Mouse (Mus musculus) myocyte (in vitro differentiated cells): ENCODE data around the gene Zfp36. TPM values are rescaled to one million over a fixed set of nuclear protein-coding genes. Genes with fewer than 3 reads are reported as not detected.
"Not testable (repeated sequence)": the region's sequence is repeated elsewhere in the genome, so short reads cannot be mapped to it uniquely, and the experiment has no call there.

Experiments
- H3K27me3 ChIP-seq: one replicate; pipeline ENCODE4 v1.6.1; 2011; ENCODE audit not compliant: control insufficient read depth, insufficient read depth, insufficient read length
- H3K36me3 ChIP-seq: one replicate; pipeline ENCODE4 v1.6.1; 2011; ENCODE audit not compliant: control insufficient read depth, insufficient read depth
- H3K4me2 ChIP-seq: one replicate; pipeline ENCODE4 v1.6.1; 2011; ENCODE audit warnings: low read depth, control low read depth
- H3K4me3 ChIP-seq: one replicate; pipeline ENCODE4 v1.5.1; 2011; ENCODE audit warnings: mild to moderate bottlenecking, control low read depth, moderate library complexity
- H3K79me2 ChIP-seq: one replicate; pipeline ENCODE4 v1.6.1; 2011; ENCODE audit not compliant: control insufficient read depth, insufficient read depth
- H3ac ChIP-seq: one replicate; pipeline ENCODE4 v1.6.1; 2011; ENCODE audit not compliant: control insufficient read depth, insufficient read length
- CEBPB ChIP-seq: IDR thresholded peaks from 2 replicates; pipeline ENCODE4 v1.6.1; 2011; ENCODE audit warnings: mild to moderate bottlenecking, moderate library complexity; ENCODE audit not compliant: poor library complexity, insufficient read depth, severe bottlenecking
- E2F4 ChIP-seq: IDR thresholded peaks from one replicate; pipeline ENCODE4 v1.6.1; 2011; ENCODE audit warnings: mild to moderate bottlenecking, control low read depth, moderate library complexity; ENCODE audit not compliant: insufficient read depth
- MAX ChIP-seq: IDR thresholded peaks from one replicate; pipeline ENCODE4 v1.6.1; 2011; ENCODE audit warnings: low read depth, mild to moderate bottlenecking, control low read depth
- MYOD1 ChIP-seq, 3 experiments: IDR thresholded peaks; one replicate each; pipeline ENCODE4 v1.6.1; 2011; ENCODE audit warnings: control low read depth in 2 of 3, low read depth in 2 of 3, mild to moderate bottlenecking in 2 of 3, moderate library complexity in 1 of 3; ENCODE audit not compliant: insufficient read length in 2 of 3, control insufficient read depth in 1 of 3
- MYOG ChIP-seq, 3 experiments: IDR thresholded peaks; one replicate each; pipeline ENCODE4 v1.6.1; 2011; ENCODE audit warnings: control low read depth in 2 of 3, low read depth in 2 of 3, mild to moderate bottlenecking in 2 of 3; ENCODE audit not compliant: insufficient read length in 2 of 3, control insufficient read depth in 1 of 3, insufficient read depth in 1 of 3
- POLR2A ChIP-seq: IDR thresholded peaks from one replicate; pipeline ENCODE4 v1.6.1; 2011; ENCODE audit warnings: low read depth, mild to moderate bottlenecking, control low read depth, moderate library complexity; ENCODE audit not compliant: insufficient read length
- POLR2AphosphoS2 ChIP-seq: IDR thresholded peaks from one replicate; pipeline ENCODE4 v1.6.1; 2011; ENCODE audit warnings: low read depth, control low read depth; ENCODE audit not compliant: insufficient read length
- REST ChIP-seq: IDR thresholded peaks from one replicate; pipeline ENCODE4 v1.6.1; 2011; ENCODE audit warnings: mild to moderate bottlenecking, control low read depth, moderate library complexity; ENCODE audit not compliant: insufficient read depth, insufficient read length
- SRF ChIP-seq: IDR thresholded peaks from one replicate; pipeline ENCODE4 v1.6.1; 2011; ENCODE audit warnings: low read depth; ENCODE audit not compliant: control insufficient read depth, insufficient read length
- TCF12 ChIP-seq: IDR thresholded peaks from one replicate; pipeline ENCODE4 v1.6.1; 2011; ENCODE audit warnings: mild to moderate bottlenecking, control low read depth; ENCODE audit not compliant: poor library complexity, insufficient read depth, severe bottlenecking
- TCF3 ChIP-seq: IDR thresholded peaks from one replicate; pipeline ENCODE4 v1.6.1; 2011; ENCODE audit warnings: low read depth, control low read depth; ENCODE audit not compliant: insufficient read length
- USF1 ChIP-seq: IDR thresholded peaks from one replicate; pipeline ENCODE4 v1.6.1; 2011; ENCODE audit warnings: low read depth, mild to moderate bottlenecking, control low read depth, moderate library complexity
- polyA plus RNA-seq: library from polyadenylated mRNA; unstranded; fragments of >200 nt; fragmentation: generic; extraction: Trizol; gene quantifications from one replicate; pipeline ENCODE4 v1.2.1, GENCODE M21; 2012; ENCODE audit warnings: missing spikeins

The Zfp36 gene
- polyA plus RNA-seq, 1 experiment, result 7.5 TPM

GRCm38 (mm10) chr7:28392429-28393271 is 12.6 kb upstream of the Zfp36 start, which contains the start of the genes Med29 and Paf1:
Gene Med29, minus strand, starts transcription at chr7:28392708.
Gene Paf1, plus strand, starts transcription at chr7:28392951.
- H3K27me3 ChIP-seq, result no peaks in the 10 kb centered on the region
- H3K36me3 ChIP-seq, result peaks cover 12% of the 10 kb centered on the region
- H3K4me2 ChIP-seq, result peak within 1 kb of the TSS; percentile 89
- H3ac ChIP-seq, result peak within 1 kb of the TSS; percentile 45
- H3K79me2 ChIP-seq, result peaks cover 21% of the 10 kb centered on the region
- H3K4me3 ChIP-seq, result peak within 1 kb of the TSS; percentile 45
- peak; percentile 94 for TF ChIP-seq POLR2A
- peak; percentile 48 for TF ChIP-seq E2F4
- TF ChIP-seq POLR2AphosphoS2, result peak; percentile 94
- TF ChIP-seq TCF3, result no peak

DNA sequence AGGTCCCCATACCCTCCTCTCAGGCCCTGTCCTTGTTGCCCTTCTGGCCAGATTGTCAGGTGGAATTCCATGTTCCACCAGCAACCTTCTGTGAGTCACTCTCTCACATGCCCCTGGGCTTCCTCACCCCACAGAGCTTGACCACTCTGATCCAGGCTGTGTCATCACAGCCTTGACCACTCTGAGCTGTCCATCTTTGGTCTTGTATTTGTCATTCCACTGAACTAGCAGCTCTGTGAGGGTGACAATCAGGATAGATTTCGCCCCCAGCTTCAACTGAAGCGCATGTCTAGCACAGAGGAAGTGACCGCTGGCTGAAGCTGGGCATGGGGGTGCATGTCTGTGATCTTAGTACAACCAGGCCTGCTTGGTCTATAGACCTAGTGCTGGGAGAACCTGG is 10.3 kb upstream of the Zfp36 start:
- no peak overlapping the region for H3ac ChIP-seq
- no peak for TF ChIP-seq REST
- TF ChIP-seq SRF, result no peak
- TF ChIP-seq POLR2A, result no peak
- no peak for TF ChIP-seq TCF3
- no peak for TF ChIP-seq CEBPB
- no peak for TF ChIP-seq MYOG (IDR thresholded peaks at IDR 0.05; ENCODE audit: control insufficient read depth in 1 of 3, insufficient read depth in 1 of 3, insufficient read length in 2 of 3, low read depth in 2 of 3)
- TF ChIP-seq TCF12, result no peak
- TF ChIP-seq E2F4, result no peak
- TF ChIP-seq MYOD1 (IDR thresholded peaks at IDR 0.05; ENCODE audit: control insufficient read depth in 1 of 3, insufficient read length in 2 of 3, low read depth in 2 of 3), result no peak
- TF ChIP-seq MAX, result no peak
- no peak for TF ChIP-seq USF1
- no peak for TF ChIP-seq POLR2AphosphoS2
- peaks cover 21% of the 10 kb centered on the region for H3K79me2 ChIP-seq
- peaks cover 3% of the 10 kb centered on the region for H3K36me3 ChIP-seq
- no peak overlapping the region for H3K4me2 ChIP-seq
- H3K27me3 ChIP-seq, result no peaks in the 10 kb centered on the region
- H3K4me3 ChIP-seq, result no peak overlapping the region

DNA sequence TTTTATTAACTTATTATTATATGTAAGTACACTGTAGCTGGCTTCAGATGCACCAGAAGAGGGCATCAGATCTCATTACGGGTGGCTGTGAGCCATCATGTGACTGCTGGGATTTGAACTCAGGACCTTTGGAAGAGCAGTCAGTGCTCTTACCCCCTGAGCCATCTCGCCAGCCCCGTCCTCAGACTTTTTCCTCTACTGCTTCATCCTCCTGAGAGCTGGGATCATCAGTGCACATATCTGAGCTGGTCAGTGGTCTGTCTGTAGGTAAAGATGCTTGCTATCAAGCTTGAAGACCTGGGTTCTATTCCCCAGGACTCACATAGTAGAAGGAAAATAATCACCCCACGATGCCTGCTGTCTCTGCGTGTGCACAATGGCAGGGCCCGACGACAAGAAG is 7.3 kb upstream of the Zfp36 start:
- not testable (repeated sequence) for H3K27me3 ChIP-seq, H3K4me2 ChIP-seq, H3K4me3 ChIP-seq, H3K36me3 ChIP-seq, H3ac ChIP-seq
- H3K79me2 ChIP-seq, result peaks cover 14% of the 10 kb centered on the region

DNA sequence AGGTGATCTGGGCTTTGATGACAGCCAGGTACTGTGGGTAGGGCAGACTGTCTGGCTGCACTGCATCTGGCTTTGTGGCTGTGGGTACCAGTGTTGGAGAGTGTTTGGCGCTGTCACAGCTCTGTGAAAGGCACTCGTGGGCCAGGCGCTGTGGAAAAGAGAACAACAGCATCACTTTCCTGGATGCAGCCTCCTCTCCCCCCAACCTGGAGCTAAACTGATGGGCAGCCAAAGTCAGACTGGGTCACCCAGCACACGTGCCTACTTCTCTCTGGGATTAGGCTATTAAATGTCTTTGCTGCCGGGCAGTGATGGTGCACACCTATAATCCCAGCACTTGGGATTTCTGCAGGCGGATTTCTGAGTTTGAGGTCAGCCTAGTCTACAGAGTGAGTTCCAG is 6.8 kb upstream of the Zfp36 start:
- H3K4me2 ChIP-seq, H3K27me3 ChIP-seq, H3K36me3 ChIP-seq, H3ac ChIP-seq, H3K4me3 ChIP-seq: not testable (repeated sequence)
- H3K79me2 ChIP-seq, result peaks cover 10% of the 10 kb centered on the region

- no peaks in the 10 kb centered on the region for H3K27me3 ChIP-seq
- no peak overlapping the region for H3ac ChIP-seq
- peak; percentile 26 for TF ChIP-seq POLR2AphosphoS2
- TF ChIP-seq MYOG (IDR thresholded peaks at IDR 0.05; ENCODE audit: control insufficient read depth in 1 of 3, insufficient read depth in 1 of 3, insufficient read length in 2 of 3, low read depth in 2 of 3), result peak in 2 of 3 experiments; percentile 24 to 56
- TF ChIP-seq MYOD1 (IDR thresholded peaks at IDR 0.05; ENCODE audit: control insufficient read depth in 1 of 3, insufficient read length in 2 of 3, low read depth in 2 of 3), result peak in 2 of 3 experiments; percentile 58 to 72
- no peak for TF ChIP-seq SRF
- H3K79me2 ChIP-seq, result peaks cover 6% of the 10 kb centered on the region
- H3K4me3 ChIP-seq, result no peak overlapping the region
- H3K4me2 ChIP-seq, result no peak overlapping the region
- peaks cover 3% of the 10 kb centered on the region for H3K36me3 ChIP-seq
Observed at GRCm38 (mm10) chr7:28386462-28386861, 6.4 kb upstream of the Zfp36 start.

GRCm38 (mm10) chr7:28386007-28386406 is 6.0 kb upstream of the Zfp36 start:
- Histone ChIP-seq H3K4me3 (no peak overlapping the region), H3K79me2 (peaks cover 2% of the 10 kb centered on the region), H3K36me3 (peaks cover 3% of the 10 kb centered on the region), H3K4me2 (no peak overlapping the region), H3ac (no peak overlapping the region), H3K27me3 (no peaks in the 10 kb centered on the region)
- no peak for TF ChIP-seq CEBPB
- no peak for TF ChIP-seq MYOD1 (IDR thresholded peaks at IDR 0.05; ENCODE audit: control insufficient read depth in 1 of 3, insufficient read length in 2 of 3, low read depth in 2 of 3)
- TF ChIP-seq MAX, result no peak
- no peak for TF ChIP-seq USF1
- no peak for TF ChIP-seq TCF12
- no peak for TF ChIP-seq TCF3
- no peak for TF ChIP-seq POLR2A
- TF ChIP-seq POLR2AphosphoS2, result no peak
- no peak for TF ChIP-seq SRF
- TF ChIP-seq MYOG (IDR thresholded peaks at IDR 0.05; ENCODE audit: control insufficient read depth in 1 of 3, insufficient read depth in 1 of 3, insufficient read length in 2 of 3, low read depth in 2 of 3), result no peak
